Mouse (Mus musculus): ENCODE measurements around the gene Foxn3.

The Foxn3 gene

DNA sequence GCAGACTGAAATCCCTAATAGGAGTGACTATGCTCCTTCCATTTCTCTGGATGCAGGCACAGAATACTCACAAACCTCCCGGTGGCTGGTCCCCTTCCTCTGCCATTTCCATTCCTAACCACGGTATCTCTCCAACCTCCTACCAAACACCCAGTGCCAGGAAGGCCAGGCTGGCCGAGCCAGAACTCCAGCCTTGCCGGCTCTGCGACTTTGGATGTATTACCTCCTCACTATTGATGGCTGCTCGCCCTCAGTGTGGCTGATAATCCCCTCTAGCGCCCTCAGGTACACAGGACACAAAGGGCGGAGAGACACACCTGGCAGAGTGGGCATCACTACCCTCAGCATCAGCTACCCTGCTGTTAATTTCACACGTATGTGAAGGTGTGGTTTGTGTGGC lies 318.7 kb downstream of the Foxn3 start:
- DNase-seq: no peak

DNA sequence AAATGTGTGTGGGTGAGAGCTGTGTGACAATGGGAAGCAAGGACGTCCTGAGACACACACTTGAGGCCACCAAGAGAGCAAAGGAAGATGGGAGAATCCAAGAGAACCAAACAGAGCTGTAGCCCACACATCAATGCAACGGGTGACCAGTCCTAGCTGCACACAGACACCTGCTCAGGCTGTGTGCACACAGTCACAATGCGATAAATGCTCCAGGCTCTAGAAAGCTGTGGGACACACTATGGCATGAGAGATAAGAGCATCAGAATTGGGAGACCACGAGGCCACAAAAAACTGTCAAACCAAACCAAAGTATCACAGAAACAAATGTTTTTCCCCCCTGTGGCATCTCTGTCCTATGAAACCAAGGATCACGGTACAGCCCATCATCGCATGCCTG lies 319.1 kb downstream of the Foxn3 start:
- no peak for DNase-seq

DNA sequence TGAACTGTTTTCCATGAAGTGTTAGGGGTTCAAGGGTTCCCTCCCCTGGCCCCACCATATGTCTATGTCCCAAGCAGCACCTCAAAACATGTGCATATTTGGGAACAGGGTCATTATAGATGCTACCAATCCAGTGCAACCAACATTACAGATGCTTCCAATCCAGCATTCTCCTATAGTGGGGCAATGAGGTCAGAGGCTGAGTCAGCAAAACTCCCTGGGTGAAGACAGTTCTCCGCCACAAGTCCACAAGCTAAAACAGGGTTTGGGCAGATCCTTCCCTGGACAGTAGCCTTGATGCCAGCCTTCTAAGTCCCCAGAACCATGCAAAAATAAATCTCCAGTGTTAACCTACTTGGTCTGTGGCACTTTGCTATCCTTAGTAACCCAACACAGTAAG lies 320.1 kb downstream of the Foxn3 start:
- DNase-seq: no peak

DNA sequence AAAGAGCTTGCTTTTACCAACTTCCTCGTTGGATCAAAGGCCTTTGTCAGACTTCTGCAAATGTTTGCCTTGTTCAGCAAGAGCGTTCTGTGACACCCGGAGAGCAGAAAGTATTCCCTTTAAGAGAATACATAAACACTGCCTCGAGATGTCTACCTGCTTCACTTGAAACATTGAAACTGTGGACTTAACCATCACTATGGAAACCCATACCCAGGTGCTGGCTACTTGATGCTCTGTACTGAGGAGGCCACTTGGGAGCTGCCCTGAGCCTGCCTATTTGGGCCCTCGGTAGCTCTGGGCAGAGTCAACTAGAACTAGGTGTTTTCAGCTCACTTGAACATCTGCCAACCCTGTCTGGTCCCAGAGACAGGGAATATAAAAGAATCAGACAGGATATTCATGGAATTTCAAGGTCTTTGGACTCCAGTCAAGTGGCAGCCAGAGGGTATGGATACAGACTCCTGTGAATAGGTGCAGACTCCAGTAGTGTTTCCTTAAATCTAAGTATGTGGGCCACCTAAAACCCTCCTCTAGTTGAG lies 323.1 kb downstream of the Foxn3 start:
- no peak for DNase-seq

DNA sequence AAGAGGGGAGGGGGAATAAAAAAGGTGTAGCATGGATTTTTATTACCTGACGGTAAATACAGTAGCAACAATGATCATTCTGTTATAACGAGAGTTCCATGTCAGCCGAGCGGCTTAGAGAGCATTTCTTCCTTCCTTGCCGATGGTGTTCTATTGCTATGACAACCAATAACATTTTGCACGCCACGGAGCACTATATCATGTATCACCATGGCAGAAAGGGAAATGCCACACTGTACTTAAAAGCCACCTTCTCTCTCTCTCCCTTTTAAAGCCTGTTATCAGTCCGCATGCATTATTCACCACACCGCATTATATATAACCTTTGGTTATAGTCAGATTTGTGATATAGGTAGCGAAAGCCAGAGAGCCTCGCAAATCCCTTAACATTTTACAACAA lies 323.6 kb downstream of the Foxn3 start:
- no peak for DNase-seq

DNA sequence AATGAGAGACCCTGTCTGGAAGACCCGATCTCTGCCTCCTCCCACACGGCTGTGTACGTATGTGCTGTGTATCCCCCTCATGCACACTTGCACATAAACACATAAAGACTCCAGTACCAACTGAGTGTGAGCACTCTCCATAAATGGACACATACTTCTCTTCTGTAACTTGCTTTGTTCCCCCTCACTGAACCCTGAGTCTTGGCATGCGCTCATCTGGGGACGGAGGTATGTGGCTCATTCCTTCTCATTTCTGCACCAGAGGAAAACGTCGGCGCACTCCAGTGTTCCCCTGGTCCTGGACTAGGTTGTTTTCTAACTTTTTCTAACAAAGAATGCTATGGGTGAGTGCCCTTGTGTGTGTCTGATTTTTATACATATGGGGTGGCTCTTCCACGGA lies 325.9 kb downstream of the Foxn3 start:
- DNase-seq: no peak

DNA sequence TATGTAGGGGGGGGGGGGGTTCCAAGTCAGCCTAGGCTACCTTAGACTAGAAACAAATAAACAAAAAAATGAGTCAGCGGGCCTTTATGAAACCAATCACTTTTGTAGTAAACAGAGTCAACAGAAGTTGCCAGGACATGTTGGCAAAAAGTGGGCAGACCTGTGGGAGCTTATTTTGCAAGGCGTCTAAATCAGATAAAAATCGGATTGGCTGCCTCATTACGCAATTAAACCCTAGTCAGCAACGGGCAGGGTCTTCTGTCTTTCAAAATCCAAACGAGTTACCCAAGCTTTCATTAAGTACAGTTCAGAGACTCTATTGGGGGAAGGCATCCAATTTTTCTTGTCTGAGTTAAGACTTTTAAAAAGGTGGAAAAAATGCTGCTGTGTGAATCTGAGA lies 329.0 kb downstream of the Foxn3 start:
- DNase-seq: no peak

DNA sequence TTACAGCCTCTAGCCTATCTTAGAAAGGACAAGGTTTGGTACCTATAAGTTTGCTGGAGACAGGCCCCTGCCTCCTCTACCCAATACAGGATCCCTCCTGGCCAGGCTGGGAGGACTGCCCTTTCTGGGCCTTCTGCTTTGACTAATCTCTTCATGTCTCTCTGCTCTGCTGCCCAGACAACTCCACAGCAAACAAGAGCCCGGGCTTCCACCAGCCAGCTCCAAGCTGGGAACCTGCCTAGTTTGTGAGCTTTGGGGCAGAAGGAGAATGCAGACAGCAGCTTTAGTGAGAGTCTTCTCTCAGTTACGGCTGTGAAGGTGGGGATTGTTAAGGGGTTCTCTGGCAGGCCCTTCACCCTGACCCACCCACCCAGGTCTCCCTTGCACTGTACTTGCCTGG lies 330.0 kb downstream of the Foxn3 start:
- no peak for DNase-seq

DNA sequence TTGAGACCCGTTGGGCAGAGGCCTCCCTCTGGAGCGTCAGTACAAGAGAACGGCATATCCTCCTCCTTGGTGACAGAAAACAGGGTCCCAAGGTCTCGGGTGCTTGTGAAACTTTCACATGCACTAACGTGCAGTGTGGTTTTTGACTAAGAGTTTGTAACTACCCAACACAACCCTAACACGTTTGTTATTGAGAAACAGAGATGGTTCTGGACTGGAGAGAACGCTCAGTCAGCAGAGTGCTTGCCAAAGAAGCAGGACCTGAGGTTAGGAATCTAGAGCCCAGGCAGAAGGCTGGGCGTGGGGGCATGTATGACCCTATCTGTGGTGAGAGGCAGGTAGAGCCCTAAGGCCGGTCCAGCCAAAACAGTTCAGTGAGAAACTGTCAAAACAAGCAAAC lies 330.9 kb downstream of the Foxn3 start:
- DNase-seq: no peak

DNA sequence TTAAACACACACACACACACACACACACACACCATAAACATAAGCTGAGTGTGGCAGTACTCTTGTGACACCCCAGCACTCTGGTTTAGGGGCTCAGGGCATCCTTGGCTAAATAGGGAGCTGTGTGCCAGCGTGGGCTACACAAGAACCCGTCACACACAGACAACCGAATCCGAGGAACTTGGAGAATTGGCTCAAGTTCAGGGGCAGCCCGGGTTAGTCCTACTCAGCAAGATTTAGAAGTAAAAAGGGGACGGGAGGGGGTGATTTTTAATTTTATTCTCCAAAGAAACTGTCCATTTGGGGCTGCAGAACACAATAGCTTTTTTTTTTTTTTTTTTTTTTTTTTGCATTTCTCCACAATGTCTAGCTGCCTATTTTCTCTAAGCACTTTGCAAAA lies 332.1 kb downstream of the Foxn3 start:
- no peak for DNase-seq

DNA sequence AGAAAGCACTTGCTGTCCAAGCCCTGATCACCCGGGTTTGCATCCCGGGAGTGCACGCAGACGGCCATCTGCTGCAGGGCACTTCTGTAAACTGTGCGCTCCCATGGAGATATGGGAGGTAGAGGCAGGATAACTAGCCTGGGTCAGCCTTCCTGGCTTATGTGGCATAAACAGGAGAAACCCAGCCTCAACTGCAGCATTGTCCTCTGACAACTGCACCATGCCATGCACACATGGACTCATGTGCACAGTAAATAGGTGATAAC lies 332.7 kb downstream of the Foxn3 start:
- no peak for DNase-seq

DNA sequence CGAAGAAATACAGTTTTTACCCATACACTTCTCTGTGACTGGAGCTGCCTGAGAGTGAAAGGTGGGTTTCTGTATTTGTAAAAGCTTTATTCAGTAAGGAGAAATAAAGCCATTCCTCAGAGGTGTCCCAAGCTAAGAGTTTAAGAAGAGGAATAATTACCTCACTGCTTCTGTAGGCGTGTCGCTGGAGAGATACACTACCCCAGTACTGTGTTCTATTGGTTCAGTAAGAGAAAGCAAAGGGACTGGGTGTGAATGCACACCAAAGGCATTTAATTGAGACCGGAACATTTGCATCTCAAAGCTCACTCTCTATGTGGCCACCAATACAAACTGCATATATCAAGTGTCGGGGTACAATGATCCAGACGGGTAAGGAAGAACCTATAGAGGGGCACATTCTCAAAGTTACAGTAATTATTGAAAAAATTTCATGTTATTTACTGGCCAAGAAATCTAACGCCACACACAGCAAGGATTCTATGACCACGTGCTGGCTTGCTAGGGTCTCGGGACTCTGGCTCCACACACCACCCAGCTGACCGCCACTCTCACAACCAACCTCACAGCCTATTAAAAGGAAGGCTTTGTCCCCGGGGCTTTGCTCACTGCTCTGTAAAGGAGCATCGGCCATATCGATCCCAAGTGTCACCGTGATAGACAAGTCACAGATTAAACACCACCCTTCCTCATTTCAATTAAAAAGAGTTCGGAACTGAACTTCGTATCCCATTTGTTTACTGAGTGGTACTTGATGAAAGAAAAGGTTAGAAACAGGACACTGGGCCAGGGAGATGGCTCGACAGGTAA lies 333.2 kb downstream of the Foxn3 start:
- no peak for DNase-seq

DNA sequence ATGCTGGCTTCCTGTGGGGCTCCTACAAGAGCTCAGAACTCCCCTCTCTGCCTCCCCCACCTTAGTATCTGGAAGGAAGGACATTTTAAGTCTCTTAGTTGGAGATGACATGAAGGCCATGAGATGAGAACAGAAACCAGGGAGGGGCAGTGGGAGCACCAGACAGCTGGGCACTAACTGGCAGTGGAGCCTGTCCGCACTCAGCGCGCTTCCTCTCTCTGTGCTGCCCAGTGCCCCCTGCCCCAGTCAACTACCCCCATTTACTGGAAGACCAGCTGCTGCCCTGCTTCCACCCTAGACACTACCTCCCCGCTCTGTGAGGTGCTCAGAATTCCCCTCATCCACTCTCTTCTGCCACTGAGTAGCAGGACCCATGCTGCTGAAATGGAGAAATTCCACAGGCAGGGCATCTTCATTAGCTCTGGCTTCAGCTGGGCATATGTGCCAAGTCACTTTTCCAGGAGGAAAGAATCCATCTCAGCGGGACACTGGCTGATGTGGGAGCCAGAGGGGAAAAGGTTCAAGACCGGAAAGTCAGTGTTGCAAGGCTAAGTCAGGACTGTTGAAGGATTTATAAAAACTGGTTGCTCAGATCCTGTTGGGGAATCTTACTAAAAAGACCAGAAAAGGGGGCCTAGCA lies 335.9 kb downstream of the Foxn3 start:
- DNase-seq: no peak

DNA sequence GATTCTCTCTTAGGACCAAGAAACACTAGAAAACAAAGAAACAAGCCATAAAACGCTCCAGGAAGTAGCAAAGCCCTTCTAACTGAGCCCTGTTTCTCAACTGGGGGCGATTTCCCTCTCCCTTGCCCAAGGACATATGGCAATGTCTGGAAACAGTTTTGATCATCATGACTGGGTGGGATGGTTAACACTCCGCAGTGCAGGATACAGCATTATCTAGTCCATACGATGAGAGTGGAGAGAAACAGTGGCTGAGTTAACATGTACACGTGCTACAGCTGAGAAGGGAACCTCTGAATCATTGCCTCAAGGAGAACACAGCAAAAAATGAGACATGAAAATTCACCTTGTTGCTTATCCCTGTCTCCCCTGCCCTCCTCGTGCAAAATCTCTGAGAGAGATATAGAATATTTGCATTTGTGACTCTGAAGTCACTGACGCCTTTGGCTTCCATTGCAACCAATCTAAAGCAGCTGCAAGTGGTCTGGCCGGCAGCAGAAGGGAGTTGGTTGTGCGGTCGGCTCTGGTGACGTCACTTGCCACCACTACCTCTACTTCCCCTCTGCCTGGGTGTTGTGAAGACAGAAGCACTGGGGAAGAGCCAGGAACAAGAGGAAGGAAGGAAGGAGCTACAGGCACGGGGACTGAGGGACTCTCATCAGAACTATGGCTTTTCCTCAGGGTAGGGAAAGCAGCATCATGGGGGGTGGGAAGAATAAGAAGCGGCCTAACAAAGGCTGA lies 338.3 kb downstream of the Foxn3 start:
- DNase-seq: no peak

DNA sequence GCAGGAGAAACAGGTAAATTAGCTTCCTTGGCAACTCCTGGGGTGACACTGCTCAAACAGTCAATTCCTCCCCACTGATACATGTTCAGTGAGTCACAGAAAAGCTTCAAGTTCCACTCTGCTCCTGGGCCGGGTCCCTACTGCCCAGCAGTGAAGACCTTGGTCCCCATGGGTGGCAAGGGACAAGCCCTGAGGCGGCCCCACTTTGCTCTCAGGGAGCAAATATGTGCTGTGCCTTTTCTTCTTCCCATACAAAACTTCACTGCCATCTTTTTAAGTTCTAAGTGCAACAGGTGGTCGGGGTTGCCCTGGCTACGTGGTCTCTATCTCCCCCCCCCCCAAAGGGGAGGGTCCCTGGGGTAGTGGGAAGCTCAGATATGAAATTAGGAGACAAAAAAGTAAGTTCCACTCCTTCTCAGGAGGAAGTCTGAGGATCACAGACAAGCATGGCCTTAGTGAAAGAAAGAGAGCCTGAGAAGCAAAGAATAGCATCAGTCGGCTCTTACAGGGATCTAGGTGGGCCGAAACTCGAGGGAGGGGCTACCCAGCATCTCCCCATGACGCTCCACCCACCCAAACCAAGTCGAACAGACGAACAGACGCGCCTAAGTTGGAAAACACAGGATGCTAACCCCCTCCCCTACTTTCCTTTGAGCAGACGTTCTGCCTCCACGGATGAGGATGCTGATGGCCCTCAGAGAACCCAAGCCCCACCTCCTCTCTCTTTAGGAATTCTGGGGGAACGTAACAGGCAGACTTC lies 342.1 kb downstream of the Foxn3 start:
- DNase-seq: no peak

DNA sequence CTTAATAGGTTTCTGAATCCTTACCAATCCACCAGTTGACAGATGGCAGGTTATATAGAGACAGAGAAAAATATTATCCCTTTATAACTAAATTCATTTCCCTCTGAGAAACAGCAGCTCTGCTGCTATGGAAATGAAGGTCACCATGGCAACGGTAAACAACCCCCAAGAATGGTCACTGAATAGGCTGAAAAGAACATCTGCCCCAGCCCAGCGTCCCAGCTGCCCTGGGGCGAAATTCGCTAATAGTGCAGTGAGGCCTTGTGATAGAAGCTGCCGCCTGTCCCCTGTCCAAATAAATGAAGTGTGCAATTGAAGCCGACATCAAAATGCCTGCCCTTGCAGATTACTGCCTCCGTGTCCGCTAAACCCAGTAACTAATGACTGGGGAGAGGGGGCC lies 343.0 kb downstream of the Foxn3 start:
- no peak for DNase-seq

DNA sequence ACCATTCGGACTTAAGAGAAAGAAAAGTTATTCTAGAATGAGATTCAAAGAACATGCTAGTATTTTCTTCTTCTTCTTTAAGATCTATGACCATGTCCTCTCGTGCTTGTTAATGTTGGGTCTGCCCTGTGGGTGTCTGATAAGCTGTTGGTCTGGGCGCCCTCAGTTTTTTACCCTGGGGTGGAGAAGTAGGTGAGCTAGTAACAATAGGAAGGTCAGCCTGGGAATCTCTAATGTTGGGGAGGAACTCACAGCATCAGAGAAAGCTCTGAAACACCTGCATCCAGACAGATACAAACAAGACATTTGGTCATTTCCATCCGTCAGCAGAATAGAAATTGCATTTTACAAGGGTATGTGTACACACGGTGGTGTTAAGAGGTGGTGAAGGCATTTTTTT lies 343.6 kb downstream of the Foxn3 start:
- DNase-seq: no peak

DNA sequence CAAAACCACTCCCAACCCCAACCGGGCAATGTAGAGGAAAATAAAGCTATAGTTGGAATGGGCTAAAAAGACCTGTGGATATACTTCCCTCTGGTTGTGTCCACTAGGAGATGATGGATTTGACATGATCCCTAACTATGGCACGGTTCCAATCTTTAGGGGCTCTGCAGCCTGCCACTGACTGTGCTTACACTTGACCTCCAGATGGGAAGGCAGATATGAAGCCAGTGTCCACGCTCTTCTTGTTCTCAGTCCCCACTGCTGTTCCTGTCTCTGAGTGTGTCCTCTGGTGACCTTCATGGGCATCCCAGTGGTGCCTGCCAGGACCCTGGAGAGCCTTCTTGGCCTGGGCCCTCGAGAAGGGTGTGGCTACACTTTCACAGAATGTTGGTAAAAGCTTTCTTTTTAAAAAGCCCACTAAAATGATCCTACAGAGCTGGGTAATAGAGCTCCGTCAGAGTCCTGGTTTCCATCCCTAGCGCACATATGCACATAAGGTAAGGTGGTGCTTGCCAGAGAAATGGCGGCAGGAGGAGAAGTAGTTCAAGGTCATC lies 346.2 kb downstream of the Foxn3 start:
- no peak for DNase-seq

DNA sequence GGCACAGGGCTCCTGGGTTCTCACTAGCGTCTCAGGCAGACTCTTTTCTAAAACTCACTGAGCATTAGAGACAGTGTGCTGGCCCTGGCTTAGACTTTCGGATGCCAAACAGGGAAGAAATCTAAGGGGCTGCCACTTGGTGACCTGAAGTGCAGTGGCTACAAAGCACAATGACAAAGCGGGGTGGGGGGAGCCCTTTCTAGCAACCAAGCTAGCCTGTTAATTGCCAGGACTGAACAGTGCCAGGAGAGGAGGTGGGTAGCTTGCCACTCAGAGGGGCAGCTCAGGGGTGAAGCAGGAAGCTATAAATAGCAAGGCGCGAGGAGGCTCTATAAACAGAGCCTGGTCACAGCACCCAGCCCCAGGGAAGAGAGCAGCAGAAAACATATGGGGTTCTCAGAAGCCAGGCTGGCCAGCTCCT lies 347.0 kb downstream of the Foxn3 start:
- DNase-seq: no peak

DNA sequence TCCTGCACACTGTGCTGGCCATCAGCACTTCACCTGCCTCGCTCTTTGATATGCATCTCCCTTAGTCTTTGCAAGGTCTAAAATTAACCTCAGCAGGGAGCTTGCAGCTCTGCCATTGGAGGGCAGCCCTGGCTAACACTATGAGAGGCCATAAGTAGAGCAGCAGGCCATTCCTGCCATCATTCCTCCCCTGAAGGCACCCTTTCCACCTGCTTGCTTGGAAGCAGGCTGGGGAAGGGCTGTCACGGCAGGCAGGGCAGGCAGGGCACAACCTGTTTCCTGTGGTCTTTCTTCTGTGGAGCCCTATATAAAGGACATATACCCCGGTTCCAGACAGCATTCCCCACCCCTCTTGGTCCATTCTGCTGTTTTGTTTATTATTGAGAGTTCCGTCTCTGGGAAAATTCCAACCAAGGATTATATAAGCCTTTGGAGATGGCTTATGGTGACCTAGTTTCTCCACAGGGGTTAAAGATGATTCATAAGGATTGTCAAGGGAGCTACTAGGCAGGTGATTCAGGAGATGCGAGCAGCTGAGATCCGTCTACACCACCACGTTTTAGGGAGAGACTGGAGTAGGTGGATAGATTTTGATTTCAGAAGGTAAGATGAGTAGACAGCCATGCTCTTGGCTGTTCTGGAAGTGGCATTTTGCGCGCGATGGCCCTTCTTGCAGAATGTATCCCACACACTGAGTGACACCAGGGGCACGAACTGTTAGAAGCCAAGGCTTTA lies 347.7 kb downstream of the Foxn3 start:
- DNase-seq: peak; percentile 40

DNA sequence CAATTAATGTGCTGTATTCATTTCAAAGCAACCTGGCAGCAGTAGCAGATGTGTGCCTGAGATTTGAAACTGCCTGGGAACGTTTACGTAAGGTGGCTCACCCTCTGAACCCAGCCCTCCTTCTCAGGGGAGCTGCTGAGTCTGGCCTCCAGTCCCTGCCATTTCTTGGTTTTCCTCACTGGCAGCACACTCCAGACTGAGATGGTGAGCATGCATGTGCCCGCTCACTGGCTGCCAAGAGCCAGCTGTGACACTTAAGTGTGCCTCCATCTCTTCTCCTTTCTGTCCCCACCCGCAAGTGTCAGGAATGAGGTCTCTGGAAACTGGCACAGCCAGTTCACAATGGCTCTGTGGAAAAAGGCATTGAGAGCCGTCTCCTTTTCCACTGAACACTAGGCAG lies 349.3 kb downstream of the Foxn3 start:
- no peak for DNase-seq

DNA sequence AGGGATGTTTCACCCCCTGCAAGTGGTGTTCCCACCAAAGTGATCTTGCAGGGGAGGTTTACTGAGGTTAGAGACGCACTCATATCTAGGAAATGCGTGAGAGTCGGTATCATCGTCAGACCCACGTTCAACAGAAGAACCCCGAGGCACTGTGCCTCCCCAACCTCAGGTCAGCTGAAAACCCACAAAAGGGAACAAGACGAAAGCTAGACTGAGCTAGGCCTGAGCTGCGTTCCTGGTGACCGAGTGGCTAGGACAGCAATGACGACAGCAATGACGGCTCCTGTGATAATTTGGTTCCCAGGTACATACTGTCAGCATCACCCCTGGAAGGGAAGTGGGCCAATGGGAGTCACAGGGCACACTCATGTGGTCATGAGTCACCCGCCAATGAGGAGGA lies 350.2 kb downstream of the Foxn3 start:
- DNase-seq: no peak
